Mouse (Mus musculus) T-helper 2 cell (primary cell): ENCODE results near the gene Sv2c.

ENCODE experiments used
- in situ Hi-C: fragments of 300-600 bp; cut with MboI, MseI; formaldehyde crosslinking; loops from one replicate; pipeline ENCODE4 v1.15.1; 2025; ENCODE audit warnings: high pct_unique_total_duplicates

Sv2c gene

DNA sequence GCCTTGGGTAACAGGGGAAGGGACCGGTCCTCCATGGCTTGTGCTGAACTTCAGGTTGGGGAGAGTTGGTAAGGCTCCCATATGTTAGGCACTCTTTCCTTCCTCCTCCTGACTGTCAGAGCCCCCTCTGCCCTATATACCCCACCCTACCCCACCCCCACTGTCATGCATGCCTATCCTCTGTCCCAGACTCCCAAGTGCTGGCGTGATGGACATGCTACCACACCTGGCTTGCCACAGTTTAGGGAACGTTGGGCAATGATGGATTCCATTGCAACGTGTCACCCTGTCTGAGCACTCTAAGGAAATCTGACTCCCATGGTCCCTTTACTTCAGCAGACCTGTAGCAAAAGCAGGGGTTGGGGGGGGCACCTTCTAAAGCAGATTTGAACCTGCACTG lies 183.6 kb downstream of the Sv2c start:
- in situ Hi-C loops: no loop called here

DNA sequence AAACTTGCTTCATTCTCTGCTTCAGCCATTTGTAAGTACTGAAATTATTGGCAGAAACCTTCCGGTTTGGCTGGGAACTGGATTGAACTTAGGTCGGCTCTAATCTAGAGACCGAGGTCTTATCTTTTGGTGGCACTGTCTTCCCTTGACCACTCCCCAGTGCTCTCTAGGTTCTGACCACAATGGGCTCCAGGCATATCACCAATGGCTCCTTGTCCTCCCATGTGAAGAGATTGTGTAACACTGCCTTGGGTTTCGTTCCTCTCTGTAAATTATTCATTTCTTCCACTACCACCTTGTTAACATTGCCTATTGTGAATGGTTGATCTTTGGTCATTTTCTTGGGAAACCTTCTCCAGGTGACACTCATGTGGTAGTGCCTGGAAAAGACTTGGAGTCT lies 184.0 kb downstream of the Sv2c start:
- in situ Hi-C loops: no loop called here

DNA sequence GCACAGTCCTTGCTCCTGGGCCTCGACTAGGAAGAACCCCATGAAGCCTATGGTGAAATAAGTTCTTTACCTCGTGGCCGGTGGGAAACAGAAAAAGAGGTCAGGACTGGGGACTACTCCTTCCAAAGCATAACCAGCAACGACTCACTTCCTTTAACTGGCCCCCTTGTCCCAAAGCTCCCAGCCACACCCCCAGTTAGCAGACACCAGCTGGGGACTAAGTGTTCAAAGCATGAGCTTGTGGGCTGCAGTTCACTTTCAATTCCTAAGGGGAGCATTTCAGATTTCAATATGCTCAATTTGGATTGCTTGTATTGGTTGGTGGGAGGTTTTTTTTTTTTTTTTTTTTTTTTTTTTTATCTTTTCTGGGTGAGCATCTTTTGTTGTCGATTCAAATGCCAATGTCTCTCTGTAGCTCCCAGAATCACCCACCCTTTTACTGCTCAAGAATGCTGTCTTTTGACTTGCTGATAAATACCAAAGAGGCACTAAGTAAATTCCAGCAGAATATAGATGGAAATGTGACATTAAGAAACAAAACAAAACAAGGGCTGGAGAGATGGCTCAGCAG lies 186.4 kb downstream of the Sv2c start:
- in situ Hi-C loops: no loop called here

DNA sequence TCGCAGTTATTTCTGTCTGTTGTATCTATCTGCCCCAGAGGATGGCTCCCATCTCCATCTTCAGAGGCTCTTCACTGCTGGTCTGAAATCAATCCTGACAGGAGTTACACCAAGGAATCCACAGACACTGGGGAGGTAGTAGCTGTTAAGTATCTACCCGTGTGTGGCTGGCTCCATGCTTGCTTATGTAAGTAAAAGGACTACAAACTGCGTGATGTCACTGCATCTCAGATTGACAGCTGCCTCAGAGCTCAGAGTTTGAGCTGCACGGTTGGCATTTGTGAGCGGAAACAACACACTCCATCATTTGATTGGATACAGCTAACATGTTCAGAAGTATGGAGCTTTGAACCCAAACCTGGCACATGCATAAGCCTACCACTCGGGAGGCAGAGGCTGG lies 187.8 kb downstream of the Sv2c start:
- in situ Hi-C loops: no loop called here

DNA sequence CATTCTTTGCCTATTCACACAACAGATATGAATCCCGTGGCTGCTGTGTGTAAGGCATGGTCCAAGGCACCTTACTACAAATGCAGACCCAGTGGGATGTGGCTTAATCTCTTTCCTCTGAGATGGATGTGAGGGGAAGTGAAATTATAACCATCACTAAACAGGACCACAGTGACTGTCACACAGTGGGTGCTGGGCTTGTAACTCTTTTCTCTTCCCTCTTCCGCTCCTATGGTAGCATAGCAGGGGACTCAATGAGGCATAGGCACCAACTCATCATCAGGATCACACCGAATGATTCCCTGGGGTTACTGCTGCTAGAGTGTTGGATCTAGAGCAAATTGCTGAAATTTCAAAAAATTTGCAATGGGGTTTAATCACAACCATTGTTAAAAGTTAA lies 188.5 kb downstream of the Sv2c start:
- in situ Hi-C loops: no loop called here

DNA sequence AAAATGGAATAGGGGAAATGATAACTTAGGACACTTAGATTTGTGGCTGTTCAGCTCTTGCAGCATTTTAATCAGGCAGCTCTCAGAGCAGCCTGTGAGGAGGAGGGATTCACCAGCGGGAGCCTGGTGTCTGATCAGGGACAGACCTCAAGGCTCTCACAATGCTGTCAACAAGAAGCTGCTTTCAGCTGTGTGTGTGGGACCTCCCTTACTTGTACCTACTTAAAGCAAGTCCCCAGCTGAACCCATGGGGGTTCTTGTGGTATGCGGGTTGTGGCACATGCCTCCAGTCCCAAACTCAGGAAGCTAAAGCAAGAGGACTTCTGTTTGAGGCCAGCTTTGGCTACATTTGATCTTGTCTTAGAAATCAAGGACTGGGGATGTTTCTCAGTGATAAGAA lies 189.8 kb downstream of the Sv2c start:
- in situ Hi-C loops: no loop called here

DNA sequence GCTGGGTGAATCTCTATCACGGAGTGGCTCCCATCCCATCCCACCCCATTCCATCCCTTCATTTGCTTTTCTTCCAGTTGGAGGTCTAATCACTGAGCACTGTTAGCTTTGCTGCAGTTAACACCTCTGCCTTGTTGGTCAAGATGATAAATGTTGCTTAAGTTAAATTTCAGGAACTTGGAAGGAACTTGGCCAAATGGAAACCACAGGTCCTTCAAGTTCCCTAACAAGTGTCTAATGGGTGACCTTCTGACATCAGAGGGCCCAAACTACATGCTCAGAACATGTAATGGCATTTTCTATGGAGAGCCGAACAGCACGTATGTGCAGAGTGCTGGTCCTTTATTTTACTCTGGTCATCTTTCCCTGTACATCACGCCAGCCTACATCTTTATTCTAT lies 190.5 kb downstream of the Sv2c start:
- in situ Hi-C loops: no loop called here

DNA sequence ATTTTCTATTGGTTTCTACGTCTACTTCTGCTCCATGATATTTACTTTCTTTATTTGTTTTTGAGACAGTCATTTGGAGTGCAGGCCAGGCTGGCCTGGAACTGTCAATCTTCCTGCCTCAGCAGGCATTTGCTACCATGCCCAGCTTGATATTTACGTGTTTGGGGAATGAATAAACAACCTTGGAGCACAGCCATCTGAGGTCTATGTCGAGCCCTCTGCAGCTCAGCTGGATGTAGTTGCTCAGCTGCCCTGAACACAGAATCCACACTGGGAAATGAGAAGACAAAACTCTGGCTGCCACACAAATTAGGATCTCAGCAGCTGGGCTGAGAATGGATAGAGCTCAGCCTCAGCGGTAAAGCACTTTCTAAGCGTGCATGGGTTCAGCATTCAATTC lies 191.6 kb downstream of the Sv2c start:
- in situ Hi-C loops: no loop called here

DNA sequence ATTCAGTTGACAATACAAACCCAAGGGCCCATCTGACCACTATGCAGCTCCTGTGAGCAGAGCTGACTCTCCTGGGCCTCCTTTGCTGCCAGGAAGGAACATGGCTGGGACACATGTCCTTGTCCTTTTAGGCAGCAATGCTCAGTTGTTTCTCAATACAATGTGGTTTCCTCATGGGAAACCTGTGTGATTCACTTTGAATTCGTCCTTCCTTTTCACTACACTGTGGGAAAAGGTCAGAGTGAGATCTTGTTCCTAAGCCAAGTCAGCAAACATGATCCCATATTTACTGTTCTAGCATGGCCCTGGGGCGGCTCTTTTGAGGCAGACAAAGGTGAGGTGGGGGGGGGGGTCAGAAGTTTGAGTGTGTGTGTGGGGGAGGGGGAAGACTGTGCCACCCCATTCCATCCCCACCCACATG lies 208.2 kb downstream of the Sv2c start:
- in situ Hi-C loops: no loop called here

DNA sequence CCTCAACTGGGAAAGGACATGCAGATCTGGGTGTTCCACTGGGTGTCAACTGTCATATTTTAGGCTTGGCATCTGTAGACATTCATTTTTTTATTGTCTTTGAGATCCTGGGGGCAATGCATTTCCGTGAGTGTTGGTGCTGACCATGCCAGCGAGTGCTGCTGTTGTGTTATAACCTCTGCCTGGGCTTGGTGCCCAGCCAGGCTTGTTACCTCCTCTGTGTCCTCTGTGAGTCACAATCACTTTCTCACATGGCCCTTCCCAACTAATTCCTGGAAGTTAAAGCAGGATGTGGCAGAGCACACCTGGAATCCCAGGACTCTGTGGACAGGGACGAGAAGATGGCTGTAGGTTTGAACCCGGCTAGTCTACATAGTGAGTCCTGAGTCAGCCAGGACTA lies 209.8 kb downstream of the Sv2c start:
- in situ Hi-C loops: no loop called here

DNA sequence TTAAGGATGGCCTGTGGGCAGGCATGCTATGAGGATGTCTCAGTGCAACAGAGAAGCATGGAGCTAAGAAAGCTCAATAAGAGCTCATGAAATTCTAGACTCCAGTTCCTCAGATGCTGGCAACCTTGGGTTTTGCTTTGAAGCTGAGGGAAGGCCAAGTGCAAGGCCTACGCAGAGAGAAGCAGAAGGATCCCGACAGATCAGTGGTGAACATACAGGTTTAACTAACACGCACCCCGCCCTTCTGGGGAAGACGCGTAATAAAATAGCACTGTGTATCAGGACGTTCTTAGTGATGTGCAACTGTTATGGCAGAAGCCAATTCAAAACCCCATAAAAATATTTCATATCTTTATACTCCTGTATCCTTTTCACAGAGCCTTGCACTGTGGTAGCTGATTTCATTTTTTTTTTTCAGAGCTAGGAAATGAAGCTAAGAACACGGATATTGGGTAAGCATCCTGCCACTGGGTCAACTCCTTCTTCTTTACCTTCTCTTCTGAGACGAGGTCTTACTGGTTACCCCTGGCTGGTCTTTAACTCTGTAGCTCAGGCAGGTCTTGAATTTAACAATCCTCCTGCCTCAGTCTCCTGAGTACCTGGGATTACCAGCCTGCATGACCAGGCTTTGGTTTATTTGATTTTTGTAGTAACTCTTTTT lies 213.6 kb downstream of the Sv2c start:
- in situ Hi-C loops: no loop called here

DNA sequence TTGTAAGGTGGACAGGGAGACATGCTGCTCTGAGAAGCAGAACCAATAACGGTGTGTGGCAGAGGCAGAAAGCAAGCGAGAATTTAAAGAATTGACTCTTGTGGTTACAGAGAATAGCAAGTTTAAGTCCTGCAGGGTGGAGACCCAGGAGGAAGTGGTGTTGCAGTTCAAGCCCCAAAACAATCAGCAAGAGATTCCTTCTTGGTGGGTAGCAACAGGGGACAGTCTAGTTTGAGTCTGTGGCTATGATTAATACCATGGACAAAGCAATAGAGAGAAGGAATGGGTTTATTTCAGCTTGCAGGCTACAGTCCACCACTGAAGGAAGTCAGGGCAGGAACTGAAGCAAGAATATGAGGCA lies 219.4 kb downstream of the Sv2c start:
- in situ Hi-C loops: no loop called here

DNA sequence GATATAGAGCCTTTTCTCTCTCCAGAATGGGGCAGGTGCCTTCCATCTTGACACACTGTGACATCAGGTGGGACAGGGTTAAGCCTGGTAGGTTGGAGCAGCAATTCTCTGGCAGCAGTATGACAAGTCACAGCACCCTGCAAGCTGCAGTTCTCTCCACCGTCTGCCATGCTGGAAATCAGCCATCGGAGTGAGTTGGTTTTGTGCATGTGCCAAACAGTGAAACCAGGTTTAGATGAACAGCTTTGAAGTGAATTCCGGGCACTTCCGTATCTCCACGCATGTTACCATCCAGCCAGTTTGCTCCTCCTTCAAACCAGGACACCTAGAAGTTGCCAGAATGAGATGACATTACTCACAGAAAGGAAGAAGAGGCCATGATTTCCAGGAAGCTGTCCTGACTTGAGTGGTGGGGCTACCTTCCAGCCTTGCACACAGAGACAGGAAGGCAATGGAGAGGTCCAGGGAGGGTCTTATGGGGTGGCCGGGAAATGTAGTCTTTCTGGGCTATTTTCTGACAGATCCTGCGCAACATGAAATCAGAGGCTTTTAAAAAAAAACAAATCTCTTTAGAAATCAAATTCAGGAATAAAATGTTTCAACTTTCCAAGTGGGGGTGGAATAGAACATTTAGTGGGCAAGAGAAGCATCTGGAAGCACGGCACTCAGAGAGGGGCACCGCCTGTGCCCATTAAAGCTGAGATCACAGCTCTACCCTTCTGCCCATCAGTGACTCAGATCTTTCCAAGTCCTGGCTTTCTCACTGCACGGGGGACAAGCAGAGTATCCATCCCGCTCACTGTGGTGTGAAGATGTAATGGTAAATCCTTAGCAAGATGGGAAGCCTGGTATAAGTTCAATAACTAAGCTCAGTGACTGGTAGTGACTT lies 220.0 kb downstream of the Sv2c start:
- in situ Hi-C loops: no loop called here

DNA sequence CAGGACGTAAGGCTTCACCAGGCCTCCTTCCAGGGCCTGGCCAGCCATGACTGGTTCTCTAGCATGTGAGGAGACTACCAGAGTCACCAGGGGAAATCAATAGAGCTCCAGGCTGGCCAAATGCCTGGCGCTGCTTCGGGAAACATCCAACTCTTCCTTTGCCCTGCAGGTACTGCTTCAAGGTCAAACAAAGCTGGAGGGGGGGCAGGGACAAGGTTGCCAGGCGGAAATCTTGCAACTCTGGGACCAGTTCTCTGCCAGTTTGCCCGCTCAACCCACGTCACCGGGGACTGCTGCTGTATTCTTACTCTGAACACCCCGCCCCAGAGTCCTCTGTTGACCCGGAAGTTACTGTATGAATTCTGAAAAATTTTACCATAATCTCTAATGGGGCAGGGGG lies 222.1 kb downstream of the Sv2c start:
- in situ Hi-C loops: no loop called here

DNA sequence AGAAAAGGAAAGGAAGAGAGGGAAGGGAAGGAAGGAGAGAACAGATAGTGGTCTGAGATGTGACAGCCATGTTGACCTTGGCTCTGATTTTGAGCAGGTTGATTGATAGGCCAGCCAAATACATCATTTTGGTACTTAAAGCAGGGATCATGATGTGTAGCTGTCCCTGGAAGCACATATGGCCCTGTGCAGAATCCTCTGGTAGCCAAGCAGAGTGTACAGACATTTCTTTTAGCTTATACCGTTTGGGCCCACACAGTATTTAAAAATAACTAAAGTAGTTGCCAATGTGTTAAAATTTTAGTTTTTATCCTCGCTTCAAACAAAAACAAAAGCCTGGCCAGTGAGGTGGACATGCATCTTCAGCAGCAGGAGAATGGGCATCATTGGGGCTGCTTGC lies 223.1 kb downstream of the Sv2c start:
- in situ Hi-C loops: no loop called here
